Mouse (Mus musculus): Measurements from ENCODE around the gene Leo1. TPM values are rescaled to one million over a fixed set of nuclear protein-coding genes. Genes with fewer than 3 reads are reported as not detected.

Gene Leo1
- polyA plus RNA-seq, 2 experiments = 8.2 to 10.8 TPM

GRCm38 (mm10) chr9:75427366-75428273 is 13.7 kb upstream of the Leo1 start:
- no peak for DNase-seq (ENCODE audit: low read depth in 3 of 3, low spot score in 3 of 3)
- Histone ChIP-seq H3K4me2 (ENCODE audit: low read depth) (no peak overlapping the region), H3K27ac (no peak overlapping the region), H3K9me3 (ENCODE audit: control insufficient read depth, low read length) (no peaks in the 10 kb centered on the region), H3K36me3 (replicated peaks; ENCODE audit: control insufficient read depth, insufficient read depth, low read depth) (no peaks in the 10 kb centered on the region), H3K4me3 (ENCODE audit: insufficient read depth in 1 of 2, low read depth in 2 of 2, low read length in 2 of 2) (no peak overlapping the region), H3K9ac (replicated peaks) (no peak overlapping the region), H3K27me3 (ENCODE audit: control insufficient read depth, insufficient read depth, low read length) (no peaks in the 10 kb centered on the region), H3K4me1 (replicated peaks; ENCODE audit: control insufficient read depth in 2 of 2, insufficient read depth in 2 of 2, low read length in 1 of 2) (peaks cover 3 to 7% of the 10 kb centered on the region in 2 experiments; a peak in 1 of 4 replicates)
- TF ChIP-seq EP300 (IDR thresholded peaks at IDR 0.05; ENCODE audit: low read depth) = no peak
- no peak for TF ChIP-seq CTCF (IDR thresholded peaks at IDR 0.05; ENCODE audit: low read depth)
- ATAC-seq (ENCODE audit: insufficient read depth) = no peak
- 54% methylated on average over 9 of the region's 9 CpGs for WGBS (ENCODE audit: insufficient replicate concordance)

GRCm38 (mm10) chr9:75428274-75428600 is 13.1 kb upstream of the Leo1 start:
- Histone ChIP-seq H3K27me3 (ENCODE audit: control insufficient read depth, insufficient read depth, low read length) (no peaks in the 10 kb centered on the region), H3K4me3 (ENCODE audit: insufficient read depth in 1 of 2, low read depth in 2 of 2, low read length in 2 of 2) (no peak overlapping the region), H3K4me1 (replicated peaks; ENCODE audit: control insufficient read depth in 2 of 2, insufficient read depth in 2 of 2, low read length in 1 of 2) (peaks cover 3 to 7% of the 10 kb centered on the region in 2 experiments; a peak in 1 of 4 replicates), H3K27ac (no peak overlapping the region), H3K36me3 (replicated peaks; ENCODE audit: control insufficient read depth, insufficient read depth, low read depth) (no peaks in the 10 kb centered on the region), H3K4me2 (ENCODE audit: low read depth) (no peak overlapping the region), H3K9ac (replicated peaks) (no peak overlapping the region), H3K9me3 (ENCODE audit: control insufficient read depth, low read length) (no peaks in the 10 kb centered on the region)
- ATAC-seq (ENCODE audit: insufficient read depth) (no peak), DNase-seq (ENCODE audit: low read depth in 3 of 3, low spot score in 3 of 3) (no peak)
- TF ChIP-seq EP300 (IDR thresholded peaks at IDR 0.05; ENCODE audit: low read depth) (no peak), CTCF (IDR thresholded peaks at IDR 0.05; ENCODE audit: low read depth) (no peak)
- 49% methylated on average over 2 of the region's 2 CpGs for WGBS (ENCODE audit: insufficient replicate concordance)

GRCm38 (mm10) chr9:75429040-75429439 is 12.3 kb upstream of the Leo1 start:
- Histone ChIP-seq H3K4me2 (ENCODE audit: low read depth) (no peak overlapping the region), H3K36me3 (replicated peaks; ENCODE audit: control insufficient read depth, insufficient read depth, low read depth) (no peaks in the 10 kb centered on the region), H3K9ac (replicated peaks) (no peak overlapping the region), H3K27ac (no peak overlapping the region), H3K27me3 (ENCODE audit: control insufficient read depth, insufficient read depth, low read length) (no peaks in the 10 kb centered on the region), H3K9me3 (ENCODE audit: control insufficient read depth, low read length) (no peaks in the 10 kb centered on the region), H3K4me3 (ENCODE audit: insufficient read depth in 1 of 2, low read depth in 2 of 2, low read length in 2 of 2) (no peak overlapping the region), H3K4me1 (replicated peaks; ENCODE audit: control insufficient read depth in 2 of 2, insufficient read depth in 2 of 2, low read length in 1 of 2) (peaks cover 3 to 7% of the 10 kb centered on the region in 2 experiments; a peak in 2 of 4 replicates)
- WGBS (ENCODE audit: insufficient replicate concordance) = 13% methylated on average over 2 of the region's 2 CpGs
- no peak for ATAC-seq (ENCODE audit: insufficient read depth)
- no peak for TF ChIP-seq EP300 (IDR thresholded peaks at IDR 0.05; ENCODE audit: low read depth)
- no peak for TF ChIP-seq CTCF (IDR thresholded peaks at IDR 0.05; ENCODE audit: low read depth)
- DNase-seq (ENCODE audit: low read depth in 3 of 3, low spot score in 3 of 3) = no peak

GRCm38 (mm10) chr9:75429657-75430056 is 11.7 kb upstream of the Leo1 start:
- Histone ChIP-seq H3K4me3 (ENCODE audit: insufficient read depth in 1 of 2, low read depth in 2 of 2, low read length in 2 of 2) (no peak overlapping the region), H3K9me3 (ENCODE audit: control insufficient read depth, low read length) (no peaks in the 10 kb centered on the region), H3K27me3 (ENCODE audit: control insufficient read depth, insufficient read depth, low read length) (no peaks in the 10 kb centered on the region), H3K9ac (replicated peaks) (no peak overlapping the region), H3K4me2 (ENCODE audit: low read depth) (no peak overlapping the region), H3K27ac (no peak overlapping the region), H3K4me1 (replicated peaks; ENCODE audit: control insufficient read depth in 2 of 2, insufficient read depth in 2 of 2, low read length in 1 of 2) (peaks cover 3 to 7% of the 10 kb centered on the region in 2 experiments; a peak in 2 of 4 replicates), H3K36me3 (replicated peaks; ENCODE audit: control insufficient read depth, insufficient read depth, low read depth) (no peaks in the 10 kb centered on the region)
- TF ChIP-seq EP300 (IDR thresholded peaks at IDR 0.05; ENCODE audit: low read depth) (no peak), CTCF (IDR thresholded peaks at IDR 0.05; ENCODE audit: low read depth) (no peak)
- DNase-seq (ENCODE audit: low read depth in 3 of 3, low spot score in 3 of 3) (no peak), ATAC-seq (ENCODE audit: insufficient read depth) (no peak)
- WGBS (ENCODE audit: insufficient replicate concordance) = 61% methylated on average over 1 of the region's 1 CpGs

GRCm38 (mm10) chr9:75430822-75431621 is 10.3 kb upstream of the Leo1 start:
- Histone ChIP-seq H3K4me3 (ENCODE audit: insufficient read depth in 1 of 2, low read depth in 2 of 2, low read length in 2 of 2) (no peak overlapping the region), H3K36me3 (replicated peaks; ENCODE audit: control insufficient read depth, insufficient read depth, low read depth) (no peaks in the 10 kb centered on the region), H3K9me3 (ENCODE audit: control insufficient read depth, low read length) (no peaks in the 10 kb centered on the region), H3K27ac (no peak overlapping the region), H3K4me2 (ENCODE audit: low read depth) (no peak overlapping the region), H3K4me1 (replicated peaks; ENCODE audit: control insufficient read depth in 2 of 2, insufficient read depth in 2 of 2, low read length in 1 of 2) (peaks cover 3 to 7% of the 10 kb centered on the region in 2 experiments; a peak in 1 of 4 replicates), H3K27me3 (ENCODE audit: control insufficient read depth, insufficient read depth, low read length) (no peaks in the 10 kb centered on the region), H3K9ac (replicated peaks) (no peak overlapping the region)
- no peak for DNase-seq (ENCODE audit: low read depth in 3 of 3, low spot score in 3 of 3)
- no peak for TF ChIP-seq CTCF (IDR thresholded peaks at IDR 0.05; ENCODE audit: low read depth)
- no peak; the same call in 1 of the 2 replicates for TF ChIP-seq EP300 (IDR thresholded peaks at IDR 0.05; ENCODE audit: low read depth)
- ATAC-seq (ENCODE audit: insufficient read depth) = peak; percentile 72
- WGBS (ENCODE audit: insufficient replicate concordance) = 45% methylated on average over 16 of the region's 16 CpGs

Data from liver, embryonic 14.5 days (tissue).